Mouse (Mus musculus): ENCODE results near the gene Acp7.

- TF ChIP-seq POLR2A (IDR thresholded peaks at IDR 0.05; ENCODE audit: low read depth, low read length) = no peak
- TF ChIP-seq CTCF (IDR thresholded peaks at IDR 0.05; ENCODE audit: borderline replicate concordance, insufficient read depth, low read length) = no peak
Measured at GRCm38 (mm10) chr7:28631073-28631472, at the start of gene Acp7.
